ENCODE assay signal across 10 mouse cellular contexts in genomic region chr7:101453725-101454124, GRCm38 (mm10). TPM values are rescaled to one million over a fixed set of nuclear protein-coding genes. Genes with fewer than 3 reads are reported as not detected.
DNase-seq lines count a peak whose midpoint lies in the region; ATAC-seq and TF ChIP-seq lines count a peak whose summit lies in the region.
"Had no signal": no experiment of that assay in that cellular context is flagged by ENCODE, and none has a peak within 500 bp of the region (broad histone marks: within the 10 kb centered on the region; RNA-seq: fewer than 3 reads in every experiment).

No protein-coding gene starts in this region.

- no peaks in the 10 kb centered on the region for H3K4me1 ChIP-seq in heart, embryonic 11.5 days (ENCODE audit: control insufficient read depth, insufficient read depth, low read length)
- no peaks in the 10 kb centered on the region for H3K4me1 ChIP-seq in stomach, embryonic 15.5 days
- H3K4me1 ChIP-seq in stomach, postnatal 0 days (replicated peaks; ENCODE audit: control insufficient read depth, insufficient read depth) = no peaks in the 10 kb centered on the region

- no peaks in the 10 kb centered on the region for H3K36me3 ChIP-seq in heart, embryonic 11.5 days (ENCODE audit: control insufficient read depth, insufficient read depth, low read length)
- no peaks in the 10 kb centered on the region for H3K36me3 ChIP-seq in stomach, embryonic 15.5 days
- no peaks in the 10 kb centered on the region for H3K36me3 ChIP-seq in stomach, postnatal 0 days (ENCODE audit: control insufficient read depth, insufficient read depth, low read length)
- H3K36me3 ChIP-seq: embryonic facial prominence, embryonic 15.5 days had no signal

- no peak for ATAC-seq in heart, embryonic 11.5 days (replicated peaks; ENCODE audit: insufficient number of reproducible peaks, low FRiP score, low TSS enrichment)
- ATAC-seq in stomach, embryonic 15.5 days (ENCODE audit: insufficient read depth, low FRiP score, low read depth) = no peak
- no peak for ATAC-seq in stomach, postnatal 0 days (ENCODE audit: low FRiP score, low TSS enrichment)

- no peak overlapping the region for H3K4me2 ChIP-seq in heart, embryonic 11.5 days
- H3K4me2 ChIP-seq in stomach, embryonic 15.5 days = peak overlapping the region; percentile 100; the same call in 1 of the 2 replicates
- no peak overlapping the region for H3K4me2 ChIP-seq in stomach, postnatal 0 days (replicated peaks; ENCODE audit: low read depth)
- H3K4me2 ChIP-seq: embryonic facial prominence, embryonic 15.5 days had no signal

- peaks cover 34% of the 10 kb centered on the region for H3K27me3 ChIP-seq in heart, embryonic 11.5 days (ENCODE audit: control insufficient read depth, insufficient read depth, low read length)
- peaks cover 24% of the 10 kb centered on the region for H3K27me3 ChIP-seq in stomach, embryonic 15.5 days (replicated peaks)
- H3K27me3 ChIP-seq in stomach, postnatal 0 days (ENCODE audit: control insufficient read depth, insufficient read depth, low read length) = no peaks in the 10 kb centered on the region

- no peak overlapping the region for H3K4me3 ChIP-seq in heart, embryonic 11.5 days (ENCODE audit: low read depth, low read length)
- H3K4me3 ChIP-seq in stomach, embryonic 15.5 days (replicated peaks) = no peak overlapping the region
- H3K4me3 ChIP-seq in stomach, postnatal 0 days (ENCODE audit: low read depth, low read length) = no peak overlapping the region

- DNase-seq in heart, adult 11 months = peak; percentile 98
- no peak for DNase-seq in stomach, postnatal 0 days (ENCODE audit: low spot score)
- peak; percentile 62 to 66 for DNase-seq in kidney, adult 8-10 months
- no peak for DNase-seq in urinary bladder, postnatal 14 days (ENCODE audit: low spot score)
- DNase-seq in retina, embryonic 14.5 days (ENCODE audit: low spot score) = no peak
- no peak for DNase-seq in T-cell, adult 2 months (ENCODE audit: low spot score)
- DNase-seq: right cerebral cortex, postnatal 14 days had no signal

- no peak overlapping the region for H3K27ac ChIP-seq in heart, embryonic 11.5 days (ENCODE audit: low read depth, low read length)
- H3K27ac ChIP-seq in stomach, embryonic 15.5 days = no peak overlapping the region
- no peak overlapping the region for H3K27ac ChIP-seq in stomach, postnatal 0 days (replicated peaks)
- H3K27ac ChIP-seq: embryonic facial prominence, embryonic 15.5 days had no signal

- H3K9ac ChIP-seq in heart, embryonic 11.5 days (ENCODE audit: low read depth, low read length) = no peak overlapping the region
- no peak overlapping the region for H3K9ac ChIP-seq in stomach, embryonic 15.5 days
- no peak overlapping the region for H3K9ac ChIP-seq in stomach, postnatal 0 days (ENCODE audit: low read length)
- H3K9ac ChIP-seq: embryonic facial prominence, embryonic 15.5 days had no signal

- TF ChIP-seq CTCF in stomach, postnatal 0 days (IDR thresholded peaks at IDR 0.05; ENCODE audit: low read depth) = no peak

- H3K9me3 ChIP-seq in heart, embryonic 11.5 days (replicated peaks; ENCODE audit: control insufficient read depth, low read length) = no peaks in the 10 kb centered on the region
- H3K9me3 ChIP-seq in stomach, embryonic 15.5 days = no peaks in the 10 kb centered on the region
- no peaks in the 10 kb centered on the region for H3K9me3 ChIP-seq in stomach, postnatal 0 days (ENCODE audit: control insufficient read depth, low read length)
- H3K9me3 ChIP-seq: embryonic facial prominence, embryonic 15.5 days had no signal

- 36% methylated on average over 8 of the region's 8 CpGs for WGBS in heart, embryonic 11.5 days (ENCODE audit: insufficient replicate concordance)
- WGBS in stomach, embryonic 15.5 days = 31% methylated on average over 8 of the region's 8 CpGs
- WGBS in stomach, postnatal 0 days = 34% methylated on average over 8 of the region's 8 CpGs

- no peak for TF ChIP-seq EP300 in stomach, postnatal 0 days (optimal IDR thresholded peaks at IDR 0.05)

RNA-seq across cellular contexts. Expression of gene Pde2a, which starts 32.2 kb away (rescaled TPM):
- polyA plus RNA-seq in heart, embryonic 11.5 days (2014; fragmentation: Nextera tagmentation; extraction: Ambion mirVana) = 5.8 and 5.9 TPM in 2 replicates
- polyA plus RNA-seq in stomach, embryonic 15.5 days (2015; fragmentation: Nextera tagmentation; extraction: Ambion mirVana) = 9.1 and 15.9 TPM in 2 replicates
- polyA plus RNA-seq in stomach, postnatal 0 days (2015; fragmentation: Nextera tagmentation; extraction: Ambion mirVana) = 9.2 and 9.5 TPM in 2 replicates

RNA-seq across cellular contexts. Expression of gene Gm45837, which starts 43.0 kb away (rescaled TPM):
- 0.89 TPM in 1 of 2 replicates, not detected in the other for polyA plus RNA-seq in heart, embryonic 11.5 days (2014; fragmentation: Nextera tagmentation; extraction: Ambion mirVana)
- 3.6 and 8.0 TPM in 2 replicates for polyA plus RNA-seq in stomach, embryonic 15.5 days (2015; fragmentation: Nextera tagmentation; extraction: Ambion mirVana)
- 0.24 TPM in 1 of 2 replicates, not detected in the other for polyA plus RNA-seq in stomach, postnatal 0 days (2015; fragmentation: Nextera tagmentation; extraction: Ambion mirVana)

Comparison
In these comparisons a context has a peak if more than half of its experiments do, and no peak if none do; other contexts are left out.
1. DNase-seq: peak in heart, adult 11 months (single experiment) and kidney, adult 8-10 months (2 of 2); none in stomach, postnatal 0 days (single experiment), urinary bladder, postnatal 14 days (single experiment), retina, embryonic 14.5 days (single experiment) and T-cell, adult 2 months (single experiment).